Mouse (Mus musculus) intestine, postnatal 0 days (tissue): ENCODE results near the gene Gmeb2. TPM values are rescaled to one million over a fixed set of nuclear protein-coding genes. Genes with fewer than 3 reads are reported as not detected.

Source experiments
- ATAC-seq: fragments of 200-750 bp; cut with Nextera tagmentation; 2 replicates; pipeline ENCODE4 v1.8.0; 2017; ENCODE audit warnings: mild to moderate bottlenecking, moderate TSS enrichment, moderate library complexity
- H3K27ac ChIP-seq: fragments of 300-500 bp; sonication (generic); 2 replicates; pipeline ENCODE4 v1.5.1; 2014; ENCODE audit warnings: mild to moderate bottlenecking, low read depth, low read length, moderate library complexity
- H3K27me3 ChIP-seq: fragments of 300-500 bp; sonication (generic); replicated peaks from 2 replicates; pipeline ENCODE4 v1.6.1; 2014; ENCODE audit warnings: low read length, mixed read lengths; ENCODE audit not compliant: control insufficient read depth, insufficient read depth
- H3K36me3 ChIP-seq: fragments of 300-500 bp; sonication (generic); 2 replicates; pipeline ENCODE4 v1.6.1; 2014; ENCODE audit warnings: mild to moderate bottlenecking, moderate library complexity; ENCODE audit not compliant: control insufficient read depth, insufficient read depth
- H3K4me1 ChIP-seq: fragments of 300-500 bp; sonication (generic); replicated peaks from 2 replicates; pipeline ENCODE4 v1.6.1; 2014; ENCODE audit warnings: antibody characterized with exemption, low read length, mixed read lengths; ENCODE audit not compliant: control insufficient read depth, insufficient read depth
- H3K4me2 ChIP-seq: fragments of 300-500 bp; sonication (generic); replicated peaks from 2 replicates; pipeline ENCODE4 v1.6.1; 2014; ENCODE audit warnings: low read depth, mild to moderate bottlenecking, moderate library complexity
- H3K4me3 ChIP-seq: fragments of 300-500 bp; sonication (generic); 2 replicates; pipeline ENCODE4 v1.5.1; 2014; ENCODE audit warnings: low read depth, low read length
- H3K9ac ChIP-seq: fragments of 300-500 bp; sonication (generic); 2 replicates; pipeline ENCODE4 v1.6.1; 2014; ENCODE audit warnings: mild to moderate bottlenecking, low read depth, low read length
- H3K9me3 ChIP-seq: fragments of 300-500 bp; sonication (generic); 2 replicates; pipeline ENCODE4 v1.6.1; 2016; ENCODE audit warnings: mixed run types; ENCODE audit not compliant: control insufficient read depth
- CTCF ChIP-seq: sonication (generic); IDR thresholded peaks from 2 replicates; pipeline ENCODE4 v1.5.1; 2016; ENCODE audit warnings: low read depth, mild to moderate bottlenecking, control low read depth, antibody characterized with exemption, moderate library complexity
- WGBS: fragments of 180-500 bp; shearing (Covaris S2); extraction: QIAGEN DNeasy Blood & Tissue Kit; methylation state at CpG from one replicate; pipeline ENCODE4 v1.1.7; 2014; 5-methylcytosine and 5-hydroxymethylcytosine counted together
- polyA plus RNA-seq: library from polyadenylated mRNA; unstranded; fragments of >200 nt; fragmentation: Nextera tagmentation; extraction: Ambion mirVana; gene quantifications from 2 replicates; pipeline ENCODE4 v1.2.1, GENCODE M21; 2015

Gene Gmeb2
- polyA plus RNA-seq, 1 experiment from 2014 or later, result 5.4 TPM

DNA sequence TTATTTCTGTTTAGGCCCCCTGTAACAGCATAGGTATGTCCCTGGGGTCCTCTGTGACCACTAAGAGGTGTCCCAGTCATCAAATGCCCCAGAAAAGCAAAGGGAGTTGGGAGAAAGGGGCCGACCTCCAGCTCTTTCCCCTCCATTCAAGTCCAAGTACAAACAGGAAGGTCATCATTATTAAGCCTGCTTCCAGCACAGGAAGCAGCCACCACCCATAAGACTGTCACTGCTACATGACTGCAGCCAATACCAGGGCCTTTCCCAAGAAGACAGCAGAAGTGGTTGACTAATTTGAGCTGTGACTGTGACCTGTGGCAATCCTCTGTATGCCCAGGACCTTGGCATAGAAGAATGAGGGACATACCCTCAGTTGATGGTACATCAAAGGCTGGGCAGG is 59.5 kb downstream of the Gmeb2 start:
- Histone ChIP-seq H3K27me3 (no peaks in the 10 kb centered on the region), H3K36me3 (peaks cover 74% of the 10 kb centered on the region), H3K9ac (no peak overlapping the region), H3K9me3 (no peaks in the 10 kb centered on the region), H3K4me1 (no peaks in the 10 kb centered on the region), H3K4me2 (no peak overlapping the region), H3K4me3 (no peak overlapping the region), H3K27ac (no peak overlapping the region; the same call in 1 of the 2 replicates)
- 71% methylated on average over 1 of the region's 1 CpGs for WGBS
- no peak for ATAC-seq
- TF ChIP-seq CTCF, result no peak

DNA sequence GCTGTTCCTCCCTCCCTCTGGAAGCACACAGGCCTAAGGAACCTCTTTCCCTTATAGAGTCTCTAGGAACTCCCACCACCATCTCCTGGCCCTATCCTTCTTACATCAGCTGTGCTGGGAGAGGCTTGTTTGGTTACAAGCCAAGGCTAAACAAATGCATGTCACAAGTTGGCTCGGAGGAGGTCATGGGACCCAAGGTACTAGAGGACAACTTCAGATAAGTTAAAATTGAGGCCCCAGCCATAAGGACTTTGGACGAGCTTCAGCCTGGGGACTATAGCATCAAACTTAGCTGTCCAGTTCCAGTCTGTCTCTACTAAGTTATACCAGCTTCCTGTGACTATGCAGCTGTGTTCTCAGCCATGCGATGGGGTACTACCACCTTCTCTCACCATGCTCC is 60.7 kb downstream of the Gmeb2 start:
- Histone ChIP-seq H3K9ac (no peak overlapping the region), H3K36me3 (peaks cover 63% of the 10 kb centered on the region), H3K4me3 (no peak overlapping the region), H3K4me2 (no peak overlapping the region), H3K27ac (peak overlapping the region; percentile 62; the same call in 1 of the 2 replicates), H3K9me3 (no peaks in the 10 kb centered on the region), H3K4me1 (no peaks in the 10 kb centered on the region), H3K27me3 (no peaks in the 10 kb centered on the region)
- 66% methylated on average over 3 of the region's 3 CpGs for WGBS
- TF ChIP-seq CTCF, result no peak
- ATAC-seq, result peak; percentile 58

DNA sequence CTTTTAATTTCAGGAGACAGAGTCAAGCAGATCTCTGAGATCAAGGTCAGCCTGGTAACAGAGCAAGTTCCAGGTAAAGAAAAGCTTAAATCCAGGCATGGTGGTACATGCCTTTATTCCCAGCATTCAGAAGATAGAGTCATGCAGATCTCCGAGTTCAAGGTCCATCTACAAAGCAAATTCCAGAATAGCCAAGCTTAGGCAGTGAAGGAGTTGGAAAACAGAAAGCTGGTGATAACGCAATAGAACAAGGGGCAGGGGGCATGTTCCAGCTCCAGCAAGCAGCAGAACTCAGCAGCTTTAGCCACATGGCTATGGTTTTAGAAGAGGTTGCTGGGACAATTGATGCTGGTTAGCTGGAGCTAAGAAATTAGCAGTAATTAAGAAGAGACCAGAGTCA is 62.8 kb downstream of the Gmeb2 start:
- ATAC-seq, result peak; percentile 53

DNA sequence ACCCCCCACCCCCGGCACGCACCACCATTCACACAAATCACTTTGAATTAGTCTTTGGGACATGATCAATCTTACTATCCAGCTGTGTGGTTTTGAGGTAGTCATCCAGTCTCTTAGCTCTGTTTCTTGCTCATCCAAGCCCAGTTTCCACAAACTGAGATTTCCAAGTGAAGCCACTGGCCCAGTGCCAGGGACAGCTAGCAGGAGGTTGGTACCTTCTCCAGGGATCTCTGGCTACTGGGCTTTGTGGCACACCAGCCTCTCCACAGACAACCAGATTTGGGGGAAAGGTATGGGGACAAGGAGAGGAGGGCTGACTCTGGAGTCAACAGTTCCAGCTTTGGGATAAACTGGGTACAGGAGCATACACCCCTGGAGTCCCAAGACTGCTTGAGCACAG is 67.5 kb downstream of the Gmeb2 start:
- H3K4me2 ChIP-seq, result peak overlapping the region; percentile 61
- no peaks in the 10 kb centered on the region for H3K4me1 ChIP-seq
- WGBS, result 44% methylated on average over 2 of the region's 2 CpGs
- H3K27ac ChIP-seq, result no peak overlapping the region; the same call in 1 of the 2 replicates
- H3K4me3 ChIP-seq, result peak overlapping the region; percentile 24
- ATAC-seq, result no peak
- no peak for TF ChIP-seq CTCF
- peaks cover under 1% of the 10 kb centered on the region; the same call in 1 of the 2 replicates for H3K36me3 ChIP-seq
- H3K9ac ChIP-seq, result 0 out of 2 replicates have a peak overlapping the region, but pooled peaks have one; percentile 1
- H3K27me3 ChIP-seq, result no peaks in the 10 kb centered on the region
- no peaks in the 10 kb centered on the region for H3K9me3 ChIP-seq

More for the DNA sequence above, 62.8 kb downstream of the Gmeb2 start:
- H3K4me1 ChIP-seq, result no peaks in the 10 kb centered on the region
- no peak overlapping the region for H3K9ac ChIP-seq
- H3K36me3 ChIP-seq, result peaks cover 42% of the 10 kb centered on the region
- no peak overlapping the region for H3K4me2 ChIP-seq
- TF ChIP-seq CTCF, result no peak
- no peak overlapping the region for H3K4me3 ChIP-seq
- no peaks in the 10 kb centered on the region for H3K27me3 ChIP-seq
- peak overlapping the region; percentile 71 for H3K27ac ChIP-seq
- no peaks in the 10 kb centered on the region for H3K9me3 ChIP-seq
- 43% methylated on average over 2 of the region's 2 CpGs for WGBS

DNA sequence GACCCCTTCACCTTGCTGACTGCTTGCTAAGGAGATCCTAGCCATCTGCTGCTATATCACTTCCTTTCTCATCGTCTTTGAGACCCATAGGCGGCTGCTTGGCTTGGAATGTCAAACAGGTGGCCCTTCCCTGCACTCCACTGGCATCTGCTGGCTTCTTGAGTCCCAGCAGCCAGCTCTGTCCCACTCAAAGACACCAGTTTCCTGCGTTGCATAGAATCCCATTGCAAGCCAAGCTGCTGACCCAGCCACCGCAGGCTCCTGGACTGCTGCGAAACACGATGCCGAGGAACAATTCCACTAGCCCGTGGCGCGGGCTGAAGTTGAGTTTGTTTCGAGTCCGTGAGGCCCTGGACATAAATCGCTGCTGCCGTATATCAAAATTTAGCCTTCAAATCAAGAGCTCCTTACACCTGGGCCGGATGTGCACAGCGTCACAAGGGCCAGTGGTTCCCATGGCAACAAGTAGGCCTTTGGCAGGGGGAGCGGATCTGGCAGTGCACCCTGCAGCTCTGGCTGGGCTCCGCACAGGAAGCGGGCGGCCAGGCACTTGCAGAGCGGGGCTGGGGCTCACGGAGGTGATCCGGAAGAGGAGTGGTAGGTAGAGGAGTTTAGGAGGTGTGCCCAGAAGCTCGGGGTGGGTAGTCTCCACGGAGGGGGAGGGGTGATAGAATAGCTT is 68.2 kb downstream of the Gmeb2 start, which contains the start of gene Fndc11:
Gene Fndc11 (plus strand): TSS at position 476 of the 679 bp plus-strand sequence.
- H3K4me2 ChIP-seq, result peak within 1 kb of the TSS; percentile 61
- no peaks in the 10 kb centered on the region for H3K4me1 ChIP-seq
- peak; percentile 69 for TF ChIP-seq CTCF
- H3K36me3 ChIP-seq, result no peaks in the 10 kb centered on the region
- peak within 1 kb of the TSS; percentile 24 for H3K4me3 ChIP-seq
- H3K27me3 ChIP-seq, result no peaks in the 10 kb centered on the region
- no peak within 1 kb of the TSS; the same call in 1 of the 2 replicates for H3K27ac ChIP-seq
- 3% methylated on average over 25 of the region's 25 CpGs for WGBS
- 0 out of 2 replicates have a peak within 1 kb of the TSS, but pooled peaks have one; percentile 1 for H3K9ac ChIP-seq
- peak; percentile 86 for ATAC-seq
- no peaks in the 10 kb centered on the region for H3K9me3 ChIP-seq

DNA sequence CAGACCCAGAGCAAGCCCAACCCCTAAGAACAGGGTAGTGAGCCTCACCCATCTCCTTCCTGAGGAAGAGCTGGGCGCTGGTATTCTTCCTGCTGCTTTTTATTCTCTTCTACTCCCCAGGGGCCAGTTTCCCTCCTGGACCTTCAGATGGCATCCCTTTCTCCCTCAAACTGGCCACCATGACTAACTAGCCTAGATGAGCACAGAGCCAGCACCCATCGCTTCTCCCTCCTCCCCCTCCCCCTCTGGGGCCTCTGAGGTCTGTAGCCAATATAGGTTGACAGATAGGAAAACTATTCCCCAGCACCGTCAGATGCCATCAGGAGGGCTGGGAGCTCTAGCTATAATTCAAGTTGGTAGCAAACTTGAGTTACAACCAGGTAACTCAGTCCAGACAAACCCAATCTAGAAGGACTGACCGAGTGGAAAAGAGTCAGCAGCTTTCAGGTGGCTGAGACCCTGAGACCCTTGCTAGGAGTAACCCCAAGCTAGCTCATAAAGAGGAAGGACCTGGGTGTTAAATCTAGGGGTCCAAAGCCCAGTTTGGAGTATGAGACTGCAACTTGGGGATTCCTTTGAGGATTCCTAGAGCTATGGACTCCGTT is 68.9 kb downstream of the Gmeb2 start:
- Histone ChIP-seq H3K4me1 (no peaks in the 10 kb centered on the region), H3K4me2 (no peak overlapping the region), H3K9ac (no peak overlapping the region), H3K4me3 (no peak overlapping the region), H3K9me3 (no peaks in the 10 kb centered on the region), H3K36me3 (no peaks in the 10 kb centered on the region), H3K27me3 (no peaks in the 10 kb centered on the region), H3K27ac (no peak overlapping the region)
- ATAC-seq, result no peak
- 65% methylated on average over 5 of the region's 5 CpGs for WGBS
- no peak for TF ChIP-seq CTCF
